Mouse (Mus musculus) limb, embryonic 15.5 days (tissue): ENCODE measurements around the gene Tex12. TPM values are rescaled to one million over a fixed set of nuclear protein-coding genes. Genes with fewer than 3 reads are reported as not detected.

Experiments
- ATAC-seq: fragments of 200-750 bp; cut with Nextera tagmentation; 2 replicates; pipeline ENCODE4 v1.8.0; 2017; ENCODE audit warnings: low read depth, moderate TSS enrichment; ENCODE audit not compliant: insufficient number of reproducible peaks, low FRiP score, low TSS enrichment
- H3K27ac ChIP-seq: fragments of 300-500 bp; sonication (generic); 2 replicates; pipeline ENCODE4 v1.5.1; 2015; ENCODE audit warnings: moderate library complexity, mild to moderate bottlenecking, inconsistent platforms
- H3K27me3 ChIP-seq: fragments of 300-500 bp; sonication (generic); 2 replicates; pipeline ENCODE4 v1.6.1; 2015; ENCODE audit warnings: inconsistent platforms
- H3K36me3 ChIP-seq: fragments of 300-500 bp; sonication (generic); 2 replicates; pipeline ENCODE4 v1.6.1; 2015; ENCODE audit warnings: inconsistent platforms
- H3K4me1 ChIP-seq: fragments of 300-500 bp; sonication (generic); 2 replicates; pipeline ENCODE4 v1.6.1; 2015; ENCODE audit warnings: inconsistent platforms
- H3K4me2 ChIP-seq: fragments of 300-500 bp; sonication (generic); 2 replicates; pipeline ENCODE4 v1.6.1; 2015; ENCODE audit warnings: mild to moderate bottlenecking, inconsistent platforms
- H3K4me3 ChIP-seq: fragments of 300-500 bp; sonication (generic); 2 replicates; pipeline ENCODE4 v1.5.1; 2015; ENCODE audit warnings: mild to moderate bottlenecking, inconsistent platforms
- H3K9ac ChIP-seq: fragments of 300-500 bp; sonication (generic); 2 replicates; pipeline ENCODE4 v1.6.1; 2015; ENCODE audit warnings: inconsistent platforms
- H3K9me3 ChIP-seq: fragments of 300-500 bp; sonication (generic); 2 replicates; pipeline ENCODE4 v1.6.1; 2016; ENCODE audit warnings: inconsistent platforms
- WGBS: fragments of 180-500 bp; shearing (Covaris S2); methylation state at CpG from one replicate; pipeline ENCODE4 v1.1.7; 2015; 5-methylcytosine and 5-hydroxymethylcytosine counted together
- polyA plus RNA-seq: library from polyadenylated mRNA; unstranded; fragments of >200 nt; fragmentation: Nextera tagmentation; extraction: Ambion mirVana; gene quantifications from 2 replicates; pipeline ENCODE4 v1.2.1, GENCODE M21; 2015

Tex12 gene
- polyA plus RNA-seq = not detected in 2 replicates

- H3K4me3 ChIP-seq = no peak within 1 kb of the TSS
- no peak for ATAC-seq
- H3K4me1 ChIP-seq = no peaks in the 10 kb centered on the region
- no peaks in the 10 kb centered on the region for H3K36me3 ChIP-seq
- H3K27me3 ChIP-seq = no peaks in the 10 kb centered on the region
- H3K27ac ChIP-seq = no peak within 1 kb of the TSS
- H3K4me2 ChIP-seq = no peak within 1 kb of the TSS
- no peak within 1 kb of the TSS for H3K9ac ChIP-seq
- no peaks in the 10 kb centered on the region for H3K9me3 ChIP-seq
- 89% methylated on average over 38 of the region's 38 CpGs for WGBS
Measured at GRCm38 (mm10) chr9:50561145-50561917, at the start of gene Tex12. Gene Tex12 (minus strand): TSS chr9:50561325.

GRCm38 (mm10) chr9:50604338-50604737 lies 43.2 kb upstream of the Tex12 start:
- Histone ChIP-seq H3K4me1 (peaks cover 19% of the 10 kb centered on the region), H3K4me3 (peak overlapping the region; percentile 85), H3K4me2 (peak overlapping the region; percentile 67), H3K9me3 (no peaks in the 10 kb centered on the region), H3K9ac (peak overlapping the region; percentile 87), H3K27me3 (no peaks in the 10 kb centered on the region), H3K27ac (peak overlapping the region; percentile 87), H3K36me3 (peaks cover 41% of the 10 kb centered on the region)
- no peak for ATAC-seq
- WGBS = 2% methylated on average over 6 of the region's 6 CpGs

- H3K4me3 ChIP-seq = peak overlapping the region; percentile 85
- H3K36me3 ChIP-seq = peaks cover 42% of the 10 kb centered on the region
- no peaks in the 10 kb centered on the region for H3K9me3 ChIP-seq
- WGBS = 0% methylated on average over 24 of the region's 24 CpGs
- peak overlapping the region; percentile 67 for H3K4me2 ChIP-seq
- ATAC-seq = peak; percentile 75; the same call in 1 of the 2 replicates
- no peaks in the 10 kb centered on the region for H3K27me3 ChIP-seq
- peak overlapping the region; percentile 87 for H3K27ac ChIP-seq
- H3K9ac ChIP-seq = peak overlapping the region; percentile 87
- peaks cover 19% of the 10 kb centered on the region for H3K4me1 ChIP-seq
Measured at GRCm38 (mm10) chr9:50603998-50604324, 42.8 kb upstream of the Tex12 start.

- peaks cover 19% of the 10 kb centered on the region for H3K4me1 ChIP-seq
- no peaks in the 10 kb centered on the region for H3K27me3 ChIP-seq
- no peaks in the 10 kb centered on the region for H3K9me3 ChIP-seq
- peak within 1 kb of the TSS; percentile 87 for H3K27ac ChIP-seq
- WGBS = under 1% methylated on average over 48 of the region's 48 CpGs
- peak within 1 kb of the TSS; percentile 85 for H3K4me3 ChIP-seq
- ATAC-seq = peak; percentile 94
- H3K36me3 ChIP-seq = peaks cover 43% of the 10 kb centered on the region
- peak within 1 kb of the TSS; percentile 67 for H3K4me2 ChIP-seq
- peak within 1 kb of the TSS; percentile 87 for H3K9ac ChIP-seq
Measured at GRCm38 (mm10) chr9:50603189-50603997, 42.3 kb upstream of the Tex12 start, which contains the start of the genes Sdhd and Timm8b. Gene Sdhd (minus strand): TSS chr9:50603812. Gene Timm8b (plus strand): TSS chr9:50603910.

GRCm38 (mm10) chr9:50602055-50602845 lies 41.1 kb upstream of the Tex12 start:
- H3K4me1 ChIP-seq = peaks cover 19% of the 10 kb centered on the region
- H3K36me3 ChIP-seq = peaks cover 43% of the 10 kb centered on the region
- H3K27ac ChIP-seq = no peak overlapping the region
- H3K27me3 ChIP-seq = no peaks in the 10 kb centered on the region
- peak overlapping the region; percentile 67 for H3K4me2 ChIP-seq
- no peak for ATAC-seq
- WGBS = 84% methylated on average over 7 of the region's 7 CpGs
- no peaks in the 10 kb centered on the region for H3K9me3 ChIP-seq
- peak overlapping the region; percentile 11; the same call in 1 of the 2 replicates for H3K9ac ChIP-seq
- peak overlapping the region; percentile 85 for H3K4me3 ChIP-seq

- no peak overlapping the region for H3K27ac ChIP-seq
- H3K36me3 ChIP-seq = peaks cover 46% of the 10 kb centered on the region
- no peak overlapping the region for H3K4me2 ChIP-seq
- WGBS = 92% methylated on average over 6 of the region's 6 CpGs
- no peaks in the 10 kb centered on the region for H3K9me3 ChIP-seq
- H3K9ac ChIP-seq = no peak overlapping the region
- H3K4me1 ChIP-seq = peaks cover 19% of the 10 kb centered on the region
- no peak overlapping the region for H3K4me3 ChIP-seq
- H3K27me3 ChIP-seq = no peaks in the 10 kb centered on the region
- ATAC-seq = no peak
Measured at GRCm38 (mm10) chr9:50601536-50601935, 40.4 kb upstream of the Tex12 start.

- H3K4me2 ChIP-seq = no peak overlapping the region
- no peaks in the 10 kb centered on the region for H3K27me3 ChIP-seq
- H3K9ac ChIP-seq = no peak overlapping the region
- WGBS = 97% methylated on average over 8 of the region's 8 CpGs
- peaks cover 56% of the 10 kb centered on the region for H3K36me3 ChIP-seq
- H3K4me1 ChIP-seq = peaks cover 1% of the 10 kb centered on the region
- H3K4me3 ChIP-seq = no peak overlapping the region
- no peak for ATAC-seq
- no peak overlapping the region for H3K27ac ChIP-seq
- no peaks in the 10 kb centered on the region for H3K9me3 ChIP-seq
Measured at GRCm38 (mm10) chr9:50596973-50597372, 35.8 kb upstream of the Tex12 start.

- no peak overlapping the region for H3K9ac ChIP-seq
- H3K27me3 ChIP-seq = no peaks in the 10 kb centered on the region
- H3K36me3 ChIP-seq = peaks cover 48% of the 10 kb centered on the region
- WGBS = 77% methylated on average over 12 of the region's 12 CpGs
- no peaks in the 10 kb centered on the region for H3K4me1 ChIP-seq
- no peaks in the 10 kb centered on the region for H3K9me3 ChIP-seq
- no peak overlapping the region for H3K4me3 ChIP-seq
- no peak overlapping the region for H3K27ac ChIP-seq
- no peak overlapping the region for H3K4me2 ChIP-seq
- no peak for ATAC-seq
Measured at GRCm38 (mm10) chr9:50594794-50595417, 33.8 kb upstream of the Tex12 start.

- no peak overlapping the region for H3K4me3 ChIP-seq
- WGBS = 100% methylated on average over 3 of the region's 3 CpGs
- H3K4me1 ChIP-seq = no peaks in the 10 kb centered on the region
- no peak for ATAC-seq
- peaks cover 36% of the 10 kb centered on the region for H3K36me3 ChIP-seq
- no peak overlapping the region for H3K27ac ChIP-seq
- H3K4me2 ChIP-seq = no peak overlapping the region
- H3K27me3 ChIP-seq = no peaks in the 10 kb centered on the region
- H3K9me3 ChIP-seq = no peaks in the 10 kb centered on the region
- H3K9ac ChIP-seq = no peak overlapping the region
Measured at GRCm38 (mm10) chr9:50593544-50593943, 32.4 kb upstream of the Tex12 start.

GRCm38 (mm10) chr9:50592955-50593354 lies 31.8 kb upstream of the Tex12 start:
- H3K4me1 ChIP-seq = no peaks in the 10 kb centered on the region
- H3K36me3 ChIP-seq = peaks cover 30% of the 10 kb centered on the region
- no peaks in the 10 kb centered on the region for H3K27me3 ChIP-seq
- no peak overlapping the region for H3K4me3 ChIP-seq
- ATAC-seq = no peak
- no peaks in the 10 kb centered on the region for H3K9me3 ChIP-seq
- H3K4me2 ChIP-seq = no peak overlapping the region
- H3K27ac ChIP-seq = no peak overlapping the region
- no peak overlapping the region for H3K9ac ChIP-seq
- WGBS = 86% methylated on average over 9 of the region's 9 CpGs

GRCm38 (mm10) chr9:50590856-50591518 lies 29.9 kb upstream of the Tex12 start:
- Histone ChIP-seq H3K27ac (no peak overlapping the region), H3K4me3 (no peak overlapping the region), H3K36me3 (peaks cover 13% of the 10 kb centered on the region), H3K27me3 (no peaks in the 10 kb centered on the region), H3K9ac (no peak overlapping the region), H3K9me3 (no peaks in the 10 kb centered on the region), H3K4me1 (no peaks in the 10 kb centered on the region), H3K4me2 (no peak overlapping the region)
- 69% methylated on average over 10 of the region's 10 CpGs for WGBS
- ATAC-seq = no peak
